Mouse (Mus musculus) large intestine, adult 2 months (tissue): ENCODE measurements around the gene Arhgap17. TPM values are rescaled to one million over a fixed set of nuclear protein-coding genes. Genes with fewer than 3 reads are reported as not detected.

Experiments
- DNase-seq: peaks from one replicate; pipeline ENCODE4 v3.0.0-alpha.2; 2012; ENCODE audit warnings: low read depth, low spot score
- WGBS: fragments of 180-500 bp; shearing (Covaris S2); methylation state at CpG from one replicate; pipeline ENCODE4 v1.1.7; 2018; 5-methylcytosine and 5-hydroxymethylcytosine counted together
- polyA plus RNA-seq: library from polyadenylated mRNA; depleted of rRNA; stranded (reverse); fragments of >200 nt; gene quantifications from 2 replicates; pipeline ENCODE4 v1.2.3, GENCODE M21; 2012

Arhgap17 gene
- polyA plus RNA-seq, 1 experiment = 23.7 TPM

- 57% methylated on average over 9 of the region's 9 CpGs for WGBS
- DNase-seq = no peak
Measured at GRCm38 (mm10) chr7:123370700-123371099, 985 bp upstream of the Arhgap17 start.

- no peak for DNase-seq
- WGBS = 1% methylated on average over 50 of the region's 51 CpGs
Measured at GRCm38 (mm10) chr7:123368778-123369746, 653 bp downstream of the Arhgap17 start.

DNA sequence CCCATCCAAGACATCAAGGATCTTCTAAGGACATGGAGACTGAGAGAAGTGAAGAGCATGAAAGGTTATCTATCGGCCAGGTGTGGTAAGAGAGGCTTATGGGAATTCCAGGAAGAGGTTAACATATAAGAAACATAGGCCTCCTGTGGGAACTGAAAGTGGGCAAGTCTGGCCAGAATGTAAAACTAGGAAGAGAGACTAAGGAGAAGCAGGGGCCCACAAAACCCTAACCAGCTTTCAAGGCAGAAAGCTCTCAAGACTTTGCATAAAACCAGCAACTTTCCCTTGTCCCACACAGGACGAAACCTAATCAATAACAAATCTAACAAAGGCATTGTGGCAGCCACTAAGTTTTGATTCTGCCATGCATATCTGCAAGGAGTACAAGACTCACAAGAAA is 1.5 kb downstream of the Arhgap17 start:
- WGBS = 50% methylated on average over 2 of the region's 2 CpGs
- DNase-seq = no peak

GRCm38 (mm10) chr7:123367218-123368150 is 2.2 kb downstream of the Arhgap17 start:
- peak; percentile 70 for DNase-seq
- 26% methylated on average over 16 of the region's 16 CpGs for WGBS

- no peak for DNase-seq
- WGBS = 78% methylated on average over 8 of the region's 8 CpGs
Measured at GRCm38 (mm10) chr7:123366806-123367205, 2.9 kb downstream of the Arhgap17 start.

DNA sequence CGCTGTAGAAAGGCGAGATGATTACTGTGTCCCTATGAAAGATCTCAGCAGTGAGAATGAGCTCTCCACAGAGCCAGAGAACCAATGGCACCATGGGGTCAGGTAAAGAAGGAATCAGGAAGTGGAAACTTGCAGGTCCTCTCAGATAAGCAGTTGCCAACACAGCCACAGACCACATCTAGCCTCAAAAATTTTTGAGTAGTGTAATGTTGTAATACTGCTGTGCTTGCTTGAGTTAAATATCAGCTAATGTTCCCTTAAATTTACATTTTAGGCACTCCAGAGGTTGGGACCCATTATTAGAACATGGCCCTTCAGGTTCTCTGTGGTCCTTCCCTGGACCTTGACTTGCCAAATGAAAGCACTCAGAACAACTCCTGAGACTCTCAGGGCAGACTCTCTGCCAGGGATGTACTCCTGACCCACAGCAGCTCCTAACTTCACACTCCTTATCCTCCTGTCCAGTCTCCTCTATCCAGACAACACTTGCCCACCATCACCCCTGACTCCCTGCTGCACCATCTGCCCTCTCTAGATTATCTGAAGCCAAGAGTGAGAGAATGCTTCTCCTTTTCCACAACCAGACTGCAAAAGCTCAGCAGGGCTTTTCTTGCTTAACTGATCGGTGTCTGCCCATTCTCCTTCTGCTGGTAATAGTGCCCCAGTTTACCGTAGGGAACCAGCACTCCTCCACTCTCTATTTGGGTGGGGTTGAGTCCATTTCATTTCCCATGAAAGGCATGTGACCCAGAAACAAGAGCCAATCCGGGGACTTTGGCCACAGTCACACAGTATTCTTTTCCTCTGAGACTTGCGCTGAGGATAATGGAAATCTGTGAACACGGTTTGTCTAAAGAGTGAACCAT is 3.6 kb downstream of the Arhgap17 start:
- DNase-seq = no peak
- 66% methylated on average over 7 of the region's 7 CpGs for WGBS

- DNase-seq = no peak
- 85% methylated on average over 8 of the region's 8 CpGs for WGBS
Measured at GRCm38 (mm10) chr7:123363971-123364370, 5.7 kb downstream of the Arhgap17 start.

DNA sequence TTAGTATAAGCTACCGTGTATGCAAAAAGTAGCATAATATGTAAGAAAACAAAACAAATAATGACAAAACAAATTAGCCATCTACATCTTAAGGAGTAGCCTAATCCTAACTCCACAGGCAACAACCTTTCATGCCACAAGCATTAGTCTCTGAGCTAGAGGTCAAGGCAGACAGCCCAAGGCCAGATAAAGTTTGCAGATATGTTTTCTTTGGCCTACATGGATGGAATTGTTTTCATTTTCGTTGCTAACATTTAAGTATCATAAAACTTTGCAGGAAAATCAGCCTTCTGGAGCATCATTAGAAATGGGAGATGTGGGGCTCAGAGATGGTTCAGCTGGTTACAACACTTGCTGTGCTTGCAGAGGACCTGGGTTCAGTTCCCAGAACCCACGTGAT is 6.9 kb downstream of the Arhgap17 start:
- no peak for DNase-seq
- 66% methylated on average over 3 of the region's 3 CpGs for WGBS

DNA sequence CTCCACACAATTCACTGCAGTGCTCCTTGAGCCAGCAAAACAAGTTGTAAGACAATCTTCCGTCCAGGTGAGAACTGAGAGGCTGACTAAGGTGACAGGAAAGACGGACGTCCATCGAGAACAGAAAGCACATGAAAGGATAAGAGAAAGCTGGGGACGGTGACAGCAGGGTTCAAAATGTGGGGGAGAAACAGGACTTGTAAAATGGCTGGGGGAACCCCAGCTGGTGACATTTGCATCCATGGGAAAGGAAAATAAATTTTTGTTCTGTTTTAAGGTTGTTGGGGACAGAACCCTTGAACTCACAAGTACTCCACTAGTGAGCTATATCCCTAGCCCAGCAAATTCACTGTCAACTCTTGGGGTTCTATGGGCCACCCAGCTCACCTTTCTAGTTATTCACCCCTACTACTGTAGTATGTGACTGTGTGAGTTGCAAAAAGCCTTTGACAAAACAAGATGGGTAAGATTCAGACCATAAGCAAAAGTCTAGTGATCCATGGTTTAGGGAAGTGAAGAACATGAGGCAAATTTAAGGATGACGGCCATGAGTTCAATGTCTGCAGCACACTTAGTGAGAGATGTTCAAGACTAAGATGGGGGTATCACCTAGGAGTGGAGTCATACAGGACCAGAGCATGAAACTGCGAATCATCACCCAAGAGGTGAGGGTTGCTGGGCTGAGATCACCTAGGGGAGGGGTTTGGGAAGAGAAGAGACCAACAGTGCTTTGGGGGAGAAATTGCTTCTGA is 8.3 kb downstream of the Arhgap17 start:
- 92% methylated on average over 7 of the region's 7 CpGs for WGBS
- DNase-seq = no peak

DNA sequence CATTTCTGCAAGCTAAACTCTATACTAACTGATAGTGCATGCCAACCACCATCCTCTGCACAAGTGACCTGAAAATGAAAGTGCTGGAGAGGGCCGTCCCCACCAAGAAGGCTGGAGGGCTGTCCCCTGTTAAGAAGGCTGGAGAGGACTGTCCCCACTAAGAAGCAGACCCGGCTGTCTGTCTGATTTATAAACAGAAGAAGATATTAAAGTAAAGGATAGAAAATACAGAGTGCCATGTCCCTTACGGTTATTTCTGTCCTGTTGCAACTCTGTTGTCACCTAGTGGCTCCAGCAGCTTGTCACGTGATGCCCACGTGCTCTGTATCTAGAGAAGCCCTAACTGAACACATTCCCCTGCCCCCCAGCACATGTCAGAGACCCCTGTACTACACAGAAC is 9.5 kb downstream of the Arhgap17 start:
- whole genome bisulfite sequencing = 76% methylated on average over 5 of the region's 5 CpGs
- no peak for DNase-seq

DNA sequence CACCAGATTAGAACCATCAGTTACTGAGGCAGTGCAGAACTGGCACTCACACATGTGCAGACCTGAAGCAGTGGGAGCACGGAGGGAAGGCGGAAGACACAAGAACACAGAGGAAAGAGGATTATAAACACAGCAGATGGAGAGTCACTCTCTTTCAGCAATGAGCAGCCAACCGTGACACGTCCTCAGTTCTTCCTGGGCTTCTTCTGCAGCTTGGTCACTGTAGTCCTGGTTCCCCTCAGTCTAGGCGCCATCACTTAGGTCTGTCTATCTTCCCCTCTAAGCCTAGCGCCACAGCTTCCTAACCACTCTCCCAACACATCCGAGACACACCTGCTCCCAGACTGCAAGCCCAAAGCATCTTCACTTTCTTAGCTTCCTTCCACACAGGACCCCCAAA is 10.6 kb downstream of the Arhgap17 start:
- 90% methylated on average over 7 of the region's 7 CpGs for WGBS
- DNase-seq = no peak

DNA sequence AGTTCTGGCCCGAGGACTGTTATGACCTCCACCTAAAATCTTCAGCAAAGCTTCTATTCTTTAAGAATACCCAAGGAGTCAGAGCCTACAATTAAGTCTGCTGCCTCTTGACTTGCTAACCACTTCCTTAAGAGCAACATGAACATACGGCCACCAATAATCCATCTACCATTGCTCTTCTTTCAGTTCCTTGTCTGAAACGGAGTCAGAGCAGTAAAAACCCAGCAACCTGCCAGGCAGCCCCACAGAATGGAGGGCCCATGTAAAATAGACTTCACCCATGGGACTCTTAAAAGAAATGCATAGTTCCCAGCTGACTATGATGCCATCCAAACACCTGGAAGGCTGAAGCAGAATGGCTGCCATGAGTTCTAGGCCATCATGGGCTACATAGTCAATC is 13.6 kb downstream of the Arhgap17 start:
- no peak for DNase-seq
- 70% methylated on average over 3 of the region's 3 CpGs for WGBS

DNA sequence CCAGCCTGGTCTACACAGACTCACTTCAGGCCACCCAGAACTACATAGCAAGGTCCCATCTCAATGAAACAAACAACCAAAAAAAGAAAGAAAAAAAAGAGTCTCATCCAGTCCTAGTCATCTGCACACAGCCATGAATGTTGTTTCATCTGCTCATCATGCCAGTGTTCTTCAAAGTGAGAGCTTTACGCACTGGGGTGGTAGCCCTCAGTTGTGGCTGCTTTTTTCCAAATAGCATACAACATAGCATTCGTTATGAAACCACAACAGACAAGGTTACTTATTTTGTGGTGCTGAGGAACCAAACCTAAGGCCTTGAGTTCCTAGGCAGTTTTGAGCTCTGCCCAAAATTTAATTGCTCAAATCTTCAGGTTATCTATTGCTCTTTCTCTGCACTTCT is 14.9 kb downstream of the Arhgap17 start:
- 84% methylated on average over 2 of the region's 2 CpGs for WGBS
- DNase-seq = no peak

DNA sequence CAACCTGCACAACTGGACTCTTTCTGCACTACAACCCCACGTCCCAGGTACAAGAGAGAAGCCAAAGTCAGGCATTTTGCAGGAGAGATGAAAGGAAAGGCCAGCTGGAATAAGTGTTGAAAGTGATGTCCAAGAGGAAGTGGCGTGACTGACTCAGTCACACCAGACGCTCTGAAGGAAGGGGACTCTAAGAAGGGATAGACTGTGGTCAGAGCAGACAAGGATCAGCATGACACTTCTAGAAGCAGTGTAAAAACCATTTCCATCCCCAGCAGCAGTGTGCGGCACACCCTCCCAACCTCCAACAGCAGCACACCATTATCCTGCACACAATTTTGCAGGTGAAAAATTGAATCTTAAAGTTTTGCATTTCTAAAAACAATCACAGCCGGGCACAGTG is 15.3 kb downstream of the Arhgap17 start:
- no peak for DNase-seq
- WGBS = 68% methylated on average over 5 of the region's 5 CpGs

DNA sequence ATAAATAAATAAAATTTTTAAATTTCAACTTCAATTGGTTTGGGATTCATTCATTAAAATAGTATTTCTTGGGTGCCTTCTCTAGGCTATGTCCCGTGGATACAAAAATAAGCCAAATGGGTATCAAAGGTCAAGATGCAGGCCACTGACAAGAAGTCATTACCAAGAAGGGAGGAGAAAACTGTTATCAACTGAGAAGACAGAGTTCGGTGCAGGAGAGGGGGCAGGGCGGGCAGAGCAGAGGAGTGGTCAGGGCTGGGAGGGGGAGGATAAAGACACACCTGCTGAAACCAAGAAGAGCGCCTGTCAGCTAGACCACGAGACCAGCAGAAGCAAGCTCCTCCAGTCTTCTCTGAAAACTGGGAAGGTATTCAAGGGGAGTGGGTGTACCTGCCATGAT is 15.8 kb downstream of the Arhgap17 start:
- DNase-seq = no peak
- WGBS = 43% methylated on average over 5 of the region's 5 CpGs

DNA sequence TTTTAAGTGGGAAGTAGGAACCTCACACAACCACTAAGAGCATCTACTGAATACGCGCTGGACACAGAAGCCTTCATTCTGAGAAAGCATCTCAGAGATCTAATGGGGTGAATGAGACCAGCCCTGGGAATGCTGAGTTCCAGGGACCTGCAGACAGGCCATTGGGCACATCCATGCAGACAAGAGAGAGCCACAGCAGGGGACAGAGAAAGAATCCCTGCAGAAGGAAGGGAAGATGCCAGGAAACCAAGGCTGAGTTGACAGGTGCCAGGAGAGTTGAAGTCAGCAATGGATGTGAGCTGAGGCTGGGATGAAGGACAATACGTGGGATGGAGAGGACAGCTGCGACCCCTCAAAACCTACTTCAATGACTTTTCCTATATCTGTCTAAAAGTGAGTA is 16.6 kb downstream of the Arhgap17 start:
- 96% methylated on average over 4 of the region's 4 CpGs for WGBS

GRCm38 (mm10) chr7:123350243-123350642 is 19.5 kb downstream of the Arhgap17 start:
- 69% methylated on average over 2 of the region's 2 CpGs for WGBS
- DNase-seq = no peak

More for the DNA sequence above, 16.6 kb downstream of the Arhgap17 start:
- DNase-seq = no peak

DNA sequence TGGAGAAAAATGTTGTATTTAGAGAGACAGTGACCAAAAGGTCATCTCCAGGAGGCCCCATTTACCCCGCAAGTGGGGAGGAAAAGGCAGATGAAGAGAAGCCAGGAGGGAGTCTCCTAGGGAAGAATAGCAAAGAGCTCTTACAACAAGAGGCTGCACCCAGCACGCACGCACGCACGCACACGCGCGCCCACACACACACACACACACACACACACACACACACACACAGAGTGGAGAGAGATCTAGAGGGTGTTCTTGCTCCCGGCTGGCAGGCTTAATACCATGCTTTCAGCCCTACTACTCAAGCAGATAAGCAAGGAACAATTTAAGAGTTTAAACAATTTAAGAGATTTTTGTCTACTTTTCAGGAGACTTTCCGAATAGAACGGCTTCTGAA is 19.9 kb downstream of the Arhgap17 start:
- DNase-seq = no peak
- 75% methylated on average over 11 of the region's 11 CpGs for WGBS
